Mouse (Mus musculus) gastrocnemius, adult 2 months (tissue): Measurements from ENCODE around the gene Rac1. TPM values are rescaled to one million over a fixed set of nuclear protein-coding genes. Genes with fewer than 3 reads are reported as not detected.

Experiments
- DNase-seq: peaks from one replicate; pipeline ENCODE4 v3.0.0; 2022
- H3K27ac ChIP-seq: fragments of 200-600 bp; 2 replicates; pipeline ENCODE4 v1.8.1; 2022; ENCODE audit warnings: mild to moderate bottlenecking
- H3K4me3 ChIP-seq: fragments of 200-600 bp; 2 replicates; pipeline ENCODE4 v1.8.1; 2022; ENCODE audit warnings: mild to moderate bottlenecking, moderate library complexity
- CTCF ChIP-seq: fragments of 200-600 bp; IDR thresholded peaks from 2 replicates; pipeline ENCODE4 v1.8.1; 2022; ENCODE audit warnings: antibody characterized with exemption, mild to moderate bottlenecking, moderate library complexity
- intact Hi-C: fragments of 180-260 bp; cut with DNase I; formaldehyde crosslinking; loops from one replicate; pipeline ENCODE4 v1.15.1; 2025
- total RNA-seq, 2 experiments: library from RNA; stranded (reverse); gene quantifications; 2 replicates each; pipeline ENCODE4 v1.2.3; 2021

Rac1 gene
- total RNA-seq, 2 experiments from 2014 or later, result 211 to 236 TPM

DNA sequence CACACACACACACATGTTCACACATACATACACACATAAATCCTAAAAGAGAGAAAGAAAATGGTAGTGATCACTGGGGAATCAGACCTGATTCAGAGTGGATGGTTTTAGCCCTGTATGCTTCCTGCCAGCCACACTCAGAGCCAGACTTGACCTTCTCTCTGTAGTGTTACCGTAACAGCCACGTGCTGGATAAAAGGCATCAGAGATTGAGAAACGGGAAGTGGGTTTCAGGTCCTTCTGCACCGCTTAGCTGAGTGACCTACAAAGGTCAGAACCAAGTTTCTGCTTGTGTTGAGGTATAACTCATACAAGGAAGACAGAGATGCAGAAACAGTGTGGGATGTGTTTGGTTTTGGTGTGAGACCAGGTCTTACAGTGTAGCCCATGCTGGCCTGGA is 28.1 kb downstream of the Rac1 start:
- no peak overlapping the region for H3K27ac ChIP-seq
- intact Hi-C loops, result no loop called here
- DNase-seq, result no peak
- no peak for TF ChIP-seq CTCF
- no peak overlapping the region for H3K4me3 ChIP-seq

DNA sequence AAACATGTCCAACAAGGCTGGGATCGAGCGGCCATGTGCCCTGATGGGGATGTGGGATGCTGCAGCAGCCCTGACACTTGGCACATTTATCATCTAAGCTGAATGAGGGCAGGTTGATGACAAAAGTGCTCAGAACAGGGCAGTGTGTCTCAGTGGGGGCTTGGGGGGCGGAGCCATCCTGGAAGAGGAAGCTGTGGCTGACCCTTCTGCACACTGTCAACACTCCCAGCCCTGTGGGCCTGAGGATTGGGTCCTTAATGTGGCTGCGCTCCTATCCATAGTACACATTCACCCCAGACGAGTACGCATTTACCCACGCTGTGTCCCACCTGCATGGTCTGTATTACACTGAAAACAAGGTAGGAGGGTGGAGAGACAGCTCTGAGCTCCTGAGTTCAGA is 28.6 kb downstream of the Rac1 start:
- TF ChIP-seq CTCF, result no peak
- intact Hi-C loops, result no loop called here
- no peak overlapping the region for H3K4me3 ChIP-seq
- DNase-seq, result no peak
- H3K27ac ChIP-seq, result no peak overlapping the region

DNA sequence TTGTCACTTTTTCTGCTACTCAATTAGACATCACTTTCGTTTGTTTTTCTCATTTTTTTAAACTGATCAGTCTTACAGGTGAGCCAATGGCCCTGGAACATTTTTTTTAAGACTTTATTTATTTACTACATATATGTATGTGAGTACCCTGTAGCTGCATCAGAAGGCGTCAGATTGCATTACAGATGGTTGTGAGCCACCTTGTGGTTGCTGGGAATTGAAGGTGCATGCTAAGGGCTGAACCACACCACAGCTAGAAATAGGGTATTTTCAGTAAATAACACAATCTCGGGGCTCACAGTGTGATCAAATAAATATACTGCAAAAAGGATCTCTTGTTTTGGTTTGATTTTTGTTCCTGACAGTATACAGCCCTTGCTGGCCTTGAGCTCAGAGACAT is 30.4 kb downstream of the Rac1 start:
- no peak overlapping the region for H3K27ac ChIP-seq
- no peak for TF ChIP-seq CTCF
- H3K4me3 ChIP-seq, result no peak overlapping the region
- intact Hi-C loops, result no loop called here
- DNase-seq, result no peak

DNA sequence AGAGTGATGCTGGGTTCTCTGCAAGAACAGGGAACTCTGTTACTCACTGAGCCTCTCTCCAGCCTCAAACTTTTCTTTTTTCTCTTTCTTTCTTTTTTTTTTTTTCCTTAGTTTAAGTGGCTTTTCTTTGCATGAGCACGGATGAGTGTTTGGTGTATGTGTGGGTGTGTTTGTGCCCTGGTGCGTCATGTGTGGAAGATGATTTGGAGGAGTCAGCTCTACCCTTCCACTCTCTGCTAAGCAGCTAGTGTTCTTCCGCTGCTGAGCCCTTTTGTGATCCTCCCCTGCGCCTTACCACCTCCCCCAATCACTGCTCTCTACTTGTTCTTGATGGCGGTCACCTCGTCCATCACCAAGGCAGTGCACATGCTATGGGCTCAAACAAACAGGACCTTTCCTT is 32.1 kb downstream of the Rac1 start:
- Histone ChIP-seq H3K27ac (no peak overlapping the region), H3K4me3 (no peak overlapping the region)
- DNase-seq, result no peak
- TF ChIP-seq CTCF, result no peak
- intact Hi-C loops, result no loop called here

DNA sequence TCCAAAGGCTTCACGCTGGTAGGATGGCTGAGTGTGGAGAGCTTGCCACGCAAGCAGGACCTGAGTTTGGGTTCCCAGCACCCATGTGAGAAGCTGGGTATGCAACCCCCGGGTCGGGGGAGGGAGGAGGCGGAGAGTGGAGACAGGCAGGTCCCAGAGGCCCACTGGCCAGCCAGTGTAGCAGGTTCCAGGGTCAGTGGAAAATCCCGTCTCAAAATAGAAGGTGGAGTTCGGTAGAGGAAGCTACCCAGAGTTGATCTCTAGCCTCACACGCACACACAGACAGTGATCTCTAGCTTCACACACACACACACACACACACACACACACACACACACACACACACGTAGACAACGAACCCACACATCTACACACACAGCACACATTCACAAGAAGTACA is 34.7 kb downstream of the Rac1 start:
- no peak for TF ChIP-seq CTCF
- intact Hi-C loops, result no loop called here
- no peak for DNase-seq
- no peak overlapping the region for H3K27ac ChIP-seq
- H3K4me3 ChIP-seq, result no peak overlapping the region

DNA sequence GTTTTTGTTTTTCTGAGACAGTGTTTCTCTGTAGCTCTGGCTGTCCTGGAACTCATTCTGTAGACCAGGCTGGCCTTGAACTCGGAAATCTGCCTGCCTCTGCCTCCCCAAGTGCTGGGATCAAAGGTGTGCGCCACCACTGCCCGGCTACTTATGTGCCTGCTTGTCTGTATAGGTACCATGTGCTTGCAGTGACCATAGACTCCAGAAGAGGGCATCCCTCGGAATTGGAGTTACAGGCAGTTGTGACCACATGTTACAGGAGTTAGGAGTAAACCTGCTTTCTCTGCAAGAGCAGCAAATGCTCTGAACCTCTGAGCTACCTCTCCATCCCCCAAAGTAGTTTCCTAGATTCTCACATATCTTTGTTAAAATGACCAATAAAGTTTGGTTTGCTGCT is 36.1 kb downstream of the Rac1 start:
- no peak overlapping the region for H3K4me3 ChIP-seq
- no peak for DNase-seq
- no peak; the same call in 1 of the 2 replicates for TF ChIP-seq CTCF
- intact Hi-C loops, result no loop called here
- H3K27ac ChIP-seq, result no peak overlapping the region

DNA sequence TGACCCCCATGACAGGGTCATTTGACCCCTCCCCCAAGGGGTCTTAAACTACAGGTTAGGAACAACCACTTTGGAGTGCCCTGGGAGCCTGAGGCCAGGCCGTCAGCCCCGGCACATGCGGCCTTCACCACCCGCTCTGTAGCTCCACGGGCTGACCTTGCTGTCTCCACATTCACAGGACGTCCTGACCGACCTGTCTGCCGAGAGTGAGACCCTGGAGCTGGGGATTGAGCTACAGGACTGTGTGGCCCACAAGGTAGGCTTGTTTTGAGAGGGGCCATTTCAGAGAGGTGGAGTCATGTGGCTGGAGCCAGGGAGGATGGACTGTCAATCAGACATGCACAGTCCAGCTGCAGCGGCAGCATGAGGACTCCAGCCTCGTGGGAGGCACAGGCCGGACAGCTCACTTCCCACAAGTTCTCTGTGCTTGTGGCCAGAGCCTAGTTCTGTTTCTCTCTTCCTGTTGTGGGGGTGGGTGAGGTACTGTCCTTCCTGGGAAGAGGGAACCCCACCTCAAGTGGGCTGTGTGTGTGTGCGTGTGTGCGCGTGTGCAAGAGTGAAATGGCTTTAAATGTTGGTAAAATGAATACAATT is 38.0 kb downstream of the Rac1 start:
- intact Hi-C loops, result no loop called here
- no peak for DNase-seq
- TF ChIP-seq CTCF, result no peak
- Histone ChIP-seq H3K27ac (no peak overlapping the region), H3K4me3 (no peak overlapping the region)

DNA sequence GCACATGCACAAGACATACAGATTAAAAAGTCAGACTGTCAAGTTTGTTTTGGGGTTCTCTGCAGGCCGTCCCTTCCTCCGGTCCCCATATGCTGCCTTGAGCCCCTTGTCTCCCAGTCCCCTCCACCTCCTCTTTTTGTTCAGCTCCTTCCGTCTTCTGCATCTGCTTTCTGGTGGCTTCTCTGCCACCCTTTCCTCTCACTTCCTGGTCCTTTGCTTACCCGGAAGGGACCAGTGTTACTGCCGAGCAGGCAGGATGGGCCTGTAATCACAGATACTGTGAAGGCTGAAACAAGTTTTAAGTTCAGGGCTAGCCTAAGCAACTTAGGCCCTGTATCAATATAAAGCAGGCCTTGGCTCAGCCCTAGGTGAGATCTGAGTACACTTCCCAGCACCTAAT is 39.8 kb downstream of the Rac1 start:
- Histone ChIP-seq H3K27ac (no peak overlapping the region), H3K4me3 (no peak overlapping the region)
- intact Hi-C loops, result no loop called here
- no peak for TF ChIP-seq CTCF
- no peak for DNase-seq

DNA sequence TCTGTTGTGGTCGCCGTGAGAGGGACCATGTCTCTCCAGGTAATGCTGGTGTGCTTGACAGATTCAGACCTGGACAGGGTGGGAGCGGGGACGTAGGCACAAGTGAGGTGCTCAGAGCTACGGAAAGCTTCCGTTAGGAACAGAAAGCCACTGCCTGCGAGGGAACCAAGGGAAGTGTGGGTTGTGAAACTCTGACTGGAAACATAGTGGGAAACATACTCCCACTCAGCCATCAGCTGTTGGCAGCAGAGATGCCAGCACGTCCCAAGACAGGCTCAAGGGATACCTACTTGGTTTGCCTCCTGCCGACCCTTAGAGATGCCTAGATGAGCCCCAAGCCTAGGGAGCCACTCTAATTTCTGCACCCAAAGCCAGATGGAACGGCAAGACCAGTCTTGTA is 40.6 kb downstream of the Rac1 start:
- intact Hi-C loops, result no loop called here
- no peak overlapping the region for H3K4me3 ChIP-seq
- no peak overlapping the region for H3K27ac ChIP-seq
- no peak for TF ChIP-seq CTCF
- DNase-seq, result no peak

DNA sequence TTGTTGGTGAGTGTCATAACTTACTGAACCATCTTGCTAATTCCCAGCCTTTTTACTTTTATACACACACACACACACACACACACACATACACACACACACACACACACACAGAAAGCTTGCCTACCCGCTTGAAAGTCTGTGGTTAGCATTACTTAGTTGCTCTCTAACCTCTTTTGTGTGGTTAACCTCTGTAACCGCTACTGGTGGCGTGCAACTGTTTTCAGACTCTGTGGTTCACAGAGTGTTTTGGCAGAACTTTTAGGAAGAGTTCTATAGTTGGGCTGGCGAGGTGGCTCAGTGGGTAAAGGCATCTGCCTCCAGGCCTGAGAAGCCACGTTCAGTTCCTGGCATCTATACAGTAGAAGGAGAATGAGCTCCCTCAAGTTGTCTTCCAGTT is 42.9 kb downstream of the Rac1 start:
- Histone ChIP-seq H3K4me3 (no peak overlapping the region), H3K27ac (no peak overlapping the region)
- TF ChIP-seq CTCF, result no peak
- intact Hi-C loops, result no loop called here
- DNase-seq, result no peak

DNA sequence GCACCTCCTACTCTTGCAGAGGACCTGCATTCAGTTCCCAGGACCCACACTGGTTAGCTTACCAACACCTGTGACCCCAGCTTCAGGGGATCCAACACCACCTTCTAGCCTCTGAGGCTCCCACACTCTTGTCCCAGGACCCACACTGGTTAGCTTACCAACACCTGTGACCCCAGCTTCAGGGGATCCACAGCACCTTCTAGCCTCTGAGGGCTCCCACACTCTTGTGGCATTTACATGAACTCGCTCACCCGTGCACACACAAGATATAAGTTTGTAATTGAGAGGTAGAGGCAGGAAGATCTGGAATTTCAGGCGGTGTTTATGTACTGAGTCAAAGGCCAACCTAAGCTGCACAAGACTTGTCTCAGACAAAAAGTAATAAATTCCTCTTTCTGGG is 49.9 kb downstream of the Rac1 start:
- no peak for TF ChIP-seq CTCF
- no peak for DNase-seq
- H3K27ac ChIP-seq, result no peak overlapping the region
- no peak overlapping the region for H3K4me3 ChIP-seq
- intact Hi-C loops, result no loop called here

DNA sequence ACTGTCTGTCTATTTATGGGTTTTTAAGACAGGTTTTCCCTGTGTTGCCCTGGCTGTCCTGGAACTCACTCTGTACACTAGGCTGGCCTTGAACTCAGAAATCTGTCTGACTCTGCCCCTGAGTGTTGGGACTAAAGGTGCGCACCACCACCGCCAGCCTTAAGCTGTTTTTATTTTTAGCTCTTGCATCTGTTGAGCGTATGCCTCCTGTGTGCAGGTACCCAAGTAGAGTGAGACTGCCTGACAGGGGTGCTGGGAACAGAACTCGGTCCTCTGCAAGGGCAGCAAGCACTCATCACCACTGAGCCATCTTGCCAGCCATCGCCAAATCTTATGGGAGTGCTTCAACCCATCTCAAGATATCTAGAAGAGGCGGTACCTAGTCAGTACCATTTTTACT is 51.8 kb downstream of the Rac1 start:
- intact Hi-C loops, result no loop called here
- Histone ChIP-seq H3K27ac (no peak overlapping the region), H3K4me3 (no peak overlapping the region)
- no peak for DNase-seq
- TF ChIP-seq CTCF, result no peak

DNA sequence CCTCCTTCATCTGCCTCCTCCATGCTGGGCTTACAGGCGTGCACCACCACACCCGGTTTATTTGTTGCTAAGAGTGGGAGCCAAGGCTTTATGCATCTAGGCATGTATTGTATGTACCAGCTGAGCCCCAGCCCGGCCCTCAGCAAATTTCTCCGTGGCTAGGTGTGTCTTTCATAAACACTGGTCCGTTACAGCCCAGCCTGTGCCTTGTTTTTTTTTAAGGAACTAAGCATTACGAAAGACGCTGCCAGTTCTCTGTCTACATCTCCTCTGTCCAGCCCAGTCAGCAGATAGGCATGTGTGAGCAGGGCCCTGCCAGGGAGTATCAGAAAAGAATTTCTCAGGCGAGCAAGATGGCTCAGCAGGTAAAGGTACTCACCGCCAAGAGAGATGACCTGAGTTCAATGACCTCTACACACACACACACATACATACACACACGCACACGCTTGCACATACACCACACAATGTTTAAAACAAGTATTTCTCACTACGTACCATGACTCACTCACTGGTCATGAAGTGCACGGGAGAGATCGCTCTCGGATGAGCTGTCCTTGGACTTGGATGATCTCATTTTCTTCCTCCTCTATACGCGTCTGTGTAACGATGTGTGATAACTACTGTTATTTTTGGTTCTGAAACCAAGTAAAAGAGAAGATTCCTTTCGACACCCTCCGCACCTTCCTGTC is 52.5 kb downstream of the Rac1 start:
- Histone ChIP-seq H3K4me3 (no peak overlapping the region), H3K27ac (0 out of 2 replicates have a peak overlapping the region, but pooled peaks have one; percentile 16)
- TF ChIP-seq CTCF, result no peak
- intact Hi-C loops, result no loop called here
- DNase-seq, result no peak

DNA sequence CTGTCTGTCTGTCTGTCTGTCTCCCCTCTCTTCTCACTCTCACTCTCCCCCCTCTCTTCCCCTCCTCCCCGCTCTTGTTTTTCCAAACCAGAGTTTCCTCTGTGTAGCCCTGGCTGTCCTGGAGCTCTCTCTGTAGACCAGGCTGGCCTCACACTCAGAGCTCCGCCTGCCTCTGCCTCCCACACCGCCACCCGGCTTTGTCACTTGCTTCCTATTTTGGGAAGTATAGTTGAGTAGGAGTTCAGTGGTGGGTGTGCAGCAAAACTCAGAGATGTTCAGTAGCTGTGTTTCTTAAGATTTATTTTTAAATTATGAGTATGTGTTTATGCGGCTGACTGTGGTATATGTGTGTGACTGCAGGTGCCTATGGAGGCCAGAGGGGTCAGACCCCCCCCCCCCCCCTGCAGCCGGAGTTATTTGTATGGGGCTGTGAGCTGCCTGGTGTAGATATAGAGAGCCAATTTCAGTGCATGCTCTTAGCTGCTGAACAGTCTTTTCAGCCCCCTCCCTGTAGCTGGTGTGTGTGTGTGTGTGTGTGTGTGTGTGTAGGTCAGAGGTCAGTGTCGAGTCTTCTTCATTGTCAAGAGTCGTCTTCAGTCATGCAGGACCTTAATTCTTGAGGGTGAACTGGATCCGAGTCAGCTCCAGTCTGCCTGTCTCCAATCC is 55.8 kb downstream of the Rac1 start:
- intact Hi-C loops, result no loop called here
- TF ChIP-seq CTCF, result no peak
- no peak overlapping the region for H3K27ac ChIP-seq

More for the DNA sequence above, 55.8 kb downstream of the Rac1 start:
- DNase-seq, result no peak
- no peak overlapping the region for H3K4me3 ChIP-seq
